Comparison of ENCODE assay signal across 10 mouse cellular contexts in the genomic region with DNA sequence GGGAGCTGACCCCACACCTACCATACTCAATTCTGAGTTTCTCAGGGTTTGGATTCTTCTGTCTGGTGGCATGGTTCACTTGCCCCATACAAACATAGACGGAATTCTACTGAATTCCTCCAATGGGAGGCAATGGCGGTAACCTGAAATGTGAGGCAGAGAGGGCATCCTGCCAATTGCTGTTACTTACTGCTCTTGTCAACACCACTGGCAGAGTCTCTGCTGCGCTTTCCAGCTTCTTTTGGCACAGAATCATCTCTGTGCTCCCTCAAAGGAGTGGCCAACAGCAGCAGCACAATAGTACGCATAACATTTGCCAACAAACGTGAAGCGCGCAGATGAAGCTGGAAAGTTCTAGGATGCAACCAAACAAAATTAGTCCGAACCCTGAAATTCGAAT. TPM values are rescaled to one million over a fixed set of nuclear protein-coding genes. Genes with fewer than 3 reads are reported as not detected.
A peak's percentile ranks its signal among the peaks of the same experiment; 100 is the strongest.
DNase-seq lines count a peak whose midpoint lies in the region; ATAC-seq lines count a peak whose summit lies in the region.
"Had no signal": no experiment of that assay in that cellular context is flagged by ENCODE, and none has a peak within 500 bp of the region (broad histone marks: within the 10 kb centered on the region; RNA-seq: fewer than 3 reads in every experiment).

No protein-coding gene starts in this region.

- peak; percentile 92 for DNase-seq in forebrain, embryonic 14.5 days (ENCODE audit: low spot score)
- no peak for DNase-seq in neural tube, embryonic 10.5 days (ENCODE audit: extremely low spot score, low spot score)
- DNase-seq in ovary, postnatal 14 days (ENCODE audit: low spot score) = peak; percentile 60
- no peak for DNase-seq in spleen, adult 18-20 months
- DNase-seq: liver, postnatal 0 days had no signal

- no peak overlapping the region for H3K9ac ChIP-seq in forebrain, embryonic 14.5 days (ENCODE audit: low read length)
- no peak overlapping the region for H3K9ac ChIP-seq in forebrain, embryonic 12.5 days
- no peak overlapping the region for H3K9ac ChIP-seq in neural tube, embryonic 13.5 days
- H3K9ac ChIP-seq in heart, embryonic 16.5 days (ENCODE audit: low read length) = no peak overlapping the region
- H3K9ac ChIP-seq: liver, postnatal 0 days had no signal

- 40% methylated on average over 9 of the region's 9 CpGs for WGBS in forebrain, embryonic 14.5 days
- 86% methylated on average over 9 of the region's 9 CpGs for WGBS in forebrain, embryonic 12.5 days
- 72% methylated on average over 9 of the region's 9 CpGs for WGBS in neural tube, embryonic 13.5 days
- 49% methylated on average over 9 of the region's 9 CpGs for WGBS in heart, embryonic 16.5 days

- H3K4me2 ChIP-seq in forebrain, embryonic 14.5 days (ENCODE audit: low read length) = no peak overlapping the region
- no peak overlapping the region for H3K4me2 ChIP-seq in forebrain, embryonic 12.5 days
- no peak overlapping the region for H3K4me2 ChIP-seq in neural tube, embryonic 13.5 days
- H3K4me2 ChIP-seq in heart, embryonic 16.5 days (ENCODE audit: low read depth, low read length) = no peak overlapping the region

- H3K4me1 ChIP-seq in forebrain, embryonic 14.5 days (ENCODE audit: control insufficient read depth, insufficient read depth, low read length) = 0 out of 2 replicates have a peak, but pooled peaks cover 2% of the 10 kb centered on the region
- H3K4me1 ChIP-seq in forebrain, embryonic 12.5 days = no peaks in the 10 kb centered on the region
- H3K4me1 ChIP-seq in neural tube, embryonic 13.5 days (replicated peaks) = 0 out of 2 replicates have a peak, but pooled peaks cover 3% of the 10 kb centered on the region
- H3K4me1 ChIP-seq in heart, embryonic 16.5 days (ENCODE audit: control insufficient read depth, insufficient read depth, low read length) = peaks cover 15% of the 10 kb centered on the region; the same call in 1 of the 2 replicates

- no peaks in the 10 kb centered on the region for H3K27me3 ChIP-seq in forebrain, embryonic 14.5 days (replicated peaks; ENCODE audit: control insufficient read depth, insufficient read depth, low read length)
- no peaks in the 10 kb centered on the region for H3K27me3 ChIP-seq in forebrain, embryonic 12.5 days
- no peaks in the 10 kb centered on the region for H3K27me3 ChIP-seq in neural tube, embryonic 13.5 days
- H3K27me3 ChIP-seq in heart, embryonic 16.5 days (ENCODE audit: control insufficient read depth, insufficient read depth, low read length) = no peaks in the 10 kb centered on the region
- H3K27me3 ChIP-seq: CH12.LX had no signal

- ATAC-seq in forebrain, embryonic 14.5 days = peak; percentile 82
- no peak for ATAC-seq in forebrain, embryonic 12.5 days (ENCODE audit: low FRiP score)
- peak; percentile 54; the same call in 1 of the 2 replicates for ATAC-seq in neural tube, embryonic 13.5 days (ENCODE audit: low read depth)
- ATAC-seq in heart, embryonic 16.5 days (replicated peaks; ENCODE audit: extremely low read depth, insufficient read depth, low FRiP score) = peak; percentile 68
- ATAC-seq in erythroid progenitor cell, adult 5-6 weeks (replicated peaks; ENCODE audit: low FRiP score, poor library complexity, severe bottlenecking) = no peak
- ATAC-seq: liver, postnatal 0 days had no signal

- H3K9me3 ChIP-seq in forebrain, embryonic 14.5 days (replicated peaks; ENCODE audit: control insufficient read depth, low read length) = no peaks in the 10 kb centered on the region
- no peaks in the 10 kb centered on the region for H3K9me3 ChIP-seq in forebrain, embryonic 12.5 days
- H3K9me3 ChIP-seq in neural tube, embryonic 13.5 days = no peaks in the 10 kb centered on the region
- no peaks in the 10 kb centered on the region for H3K9me3 ChIP-seq in heart, embryonic 16.5 days (replicated peaks; ENCODE audit: control insufficient read depth, low read length)

- no peaks in the 10 kb centered on the region for H3K36me3 ChIP-seq in forebrain, embryonic 14.5 days (ENCODE audit: control insufficient read depth, insufficient read depth, low read length)
- H3K36me3 ChIP-seq in forebrain, embryonic 12.5 days (replicated peaks) = no peaks in the 10 kb centered on the region
- no peaks in the 10 kb centered on the region for H3K36me3 ChIP-seq in neural tube, embryonic 13.5 days
- no peaks in the 10 kb centered on the region for H3K36me3 ChIP-seq in heart, embryonic 16.5 days (ENCODE audit: control insufficient read depth, insufficient read depth)

- no peak overlapping the region for H3K4me3 ChIP-seq in forebrain, embryonic 14.5 days (ENCODE audit: low read depth, low read length)
- no peak overlapping the region for H3K4me3 ChIP-seq in forebrain, embryonic 12.5 days (replicated peaks)
- H3K4me3 ChIP-seq in neural tube, embryonic 13.5 days = no peak overlapping the region
- H3K4me3 ChIP-seq in heart, embryonic 16.5 days (ENCODE audit: low read length) = no peak overlapping the region

- H3K27ac ChIP-seq in forebrain, embryonic 14.5 days (ENCODE audit: low read depth, low read length) = no peak overlapping the region
- no peak overlapping the region for H3K27ac ChIP-seq in forebrain, embryonic 12.5 days
- no peak overlapping the region for H3K27ac ChIP-seq in neural tube, embryonic 13.5 days (replicated peaks)
- peak overlapping the region; percentile 34; the same call in 1 of the 2 replicates for H3K27ac ChIP-seq in heart, embryonic 16.5 days (ENCODE audit: low read length)

RNA-seq across cellular contexts. Expression of gene Nsmce3, which starts 17.1 kb away (rescaled TPM):
- 10.8 and 10.9 TPM in 2 replicates for polyA plus RNA-seq in forebrain, embryonic 14.5 days (2014; fragmentation: Nextera tagmentation; extraction: Ambion mirVana)
- 10.4 and 10.7 TPM in 2 replicates for polyA plus RNA-seq in forebrain, embryonic 12.5 days (2016; fragmentation: Nextera tagmentation; extraction: Ambion mirVana)
- 9.7 and 10.4 TPM in 2 replicates for polyA plus RNA-seq in neural tube, embryonic 13.5 days (2015; fragmentation: Nextera tagmentation; extraction: Ambion mirVana)
- 7.1 and 9.3 TPM in 2 replicates for polyA plus RNA-seq in heart, embryonic 16.5 days (2015; fragmentation: Nextera tagmentation; extraction: Ambion mirVana)
- 2.5 and 3.8 TPM in 2 replicates for total RNA-seq in erythroid progenitor cell, adult 5-6 weeks (2015; ENCODE audit: low replicate concordance)
- total RNA-seq in erythroid progenitor cell, adult 5-6 weeks (2017; ENCODE audit: low replicate concordance) = 2.3 and 3.3 TPM in 2 replicates

Comparison
In these comparisons a context has a peak if more than half of its experiments do, and no peak if none do; other contexts are left out.
1. ATAC-seq: peak in forebrain, embryonic 14.5 days (single experiment), neural tube, embryonic 13.5 days (single experiment) and heart, embryonic 16.5 days (single experiment); none in forebrain, embryonic 12.5 days (single experiment) and erythroid progenitor cell, adult 5-6 weeks (single experiment).
2. DNase-seq: peak in forebrain, embryonic 14.5 days (single experiment) and ovary, postnatal 14 days (single experiment); none in neural tube, embryonic 10.5 days (single experiment) and spleen, adult 18-20 months (0 of 2).